8 mouse cellular contexts compared by ENCODE assay signal in the genomic region with DNA sequence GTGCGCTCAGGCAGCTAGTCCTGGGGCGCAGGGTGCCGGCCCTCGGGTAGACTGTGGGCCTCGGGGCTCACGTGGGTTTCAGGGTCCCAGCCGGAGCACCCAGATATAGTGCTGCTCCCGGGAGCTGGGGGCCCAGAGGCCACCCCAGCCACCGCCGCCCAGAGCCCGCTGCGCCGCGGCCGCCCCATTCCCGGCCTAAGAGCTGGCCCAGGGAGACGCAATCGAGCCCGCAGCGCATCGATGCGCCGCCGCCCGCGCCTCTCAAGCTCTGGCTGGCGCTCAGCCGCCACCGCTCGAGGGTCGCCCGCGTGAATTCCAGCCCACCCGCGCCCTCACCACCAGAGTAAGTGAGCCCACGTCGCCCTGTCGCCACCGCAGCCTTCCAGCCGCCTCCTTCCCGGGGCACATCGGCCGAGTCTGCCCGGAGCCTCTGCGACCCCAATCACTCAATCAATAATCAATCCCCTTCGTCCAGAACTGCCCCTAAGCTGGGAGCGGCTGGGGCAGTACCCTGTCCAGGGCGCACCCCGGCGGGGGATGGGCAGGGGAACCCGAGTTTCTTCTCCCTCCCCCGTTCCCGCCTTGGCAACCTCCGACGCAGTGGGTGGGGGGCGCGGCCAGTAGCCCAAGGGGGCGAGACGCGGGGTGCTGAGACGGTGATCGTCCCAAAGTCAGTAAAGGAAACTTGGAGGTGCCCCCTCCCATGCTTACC. TPM values are rescaled to one million over a fixed set of nuclear protein-coding genes. Genes with fewer than 3 reads are reported as not detected.
DNase-seq lines count a peak whose midpoint lies in the region; ATAC-seq and TF ChIP-seq lines count a peak whose summit lies in the region.

No protein-coding gene starts in this region.

- TF ChIP-seq CTCF in intestine, postnatal 0 days (IDR thresholded peaks at IDR 0.05; ENCODE audit: low read depth), result no peak

- H3K27me3 ChIP-seq in intestine, postnatal 0 days (replicated peaks; ENCODE audit: control insufficient read depth, insufficient read depth, low read length), result peaks cover 61% of the 10 kb centered on the region
- peaks cover 99% of the 10 kb centered on the region for H3K27me3 ChIP-seq in liver, embryonic 13.5 days

- H3K36me3 ChIP-seq in intestine, postnatal 0 days (ENCODE audit: control insufficient read depth, insufficient read depth), result no peaks in the 10 kb centered on the region
- H3K36me3 ChIP-seq in liver, embryonic 13.5 days, result no peaks in the 10 kb centered on the region

- peak; percentile 6 for DNase-seq in thymus, postnatal 14 days
- DNase-seq in thymus, postnatal 36 days, result no peak
- DNase-seq in embryo, embryonic 10 days (ENCODE audit: low spot score), result peak; percentile 87
- DNase-seq in heart, adult 18-20 months, result peak; percentile 70 to 78
- no peak for DNase-seq in liver, embryonic 13.5 days
- DNase-seq in neural tube, embryonic 10.5 days (ENCODE audit: extremely low spot score, low spot score), result peak; percentile 85
- peak; percentile 60 for DNase-seq in urinary bladder, postnatal 25 days (ENCODE audit: low spot score)

- H3K4me1 ChIP-seq in intestine, postnatal 0 days (replicated peaks; ENCODE audit: control insufficient read depth, insufficient read depth, low read length), result no peaks in the 10 kb centered on the region
- H3K4me1 ChIP-seq in liver, embryonic 13.5 days (replicated peaks), result peaks cover 12% of the 10 kb centered on the region

- WGBS in intestine, postnatal 0 days, result under 1% methylated on average over 59 of the region's 62 CpGs
- WGBS in liver, embryonic 13.5 days (ENCODE audit: insufficient replicate concordance), result 0% methylated on average over 49 of the region's 62 CpGs

- peak overlapping the region; percentile 76 for H3K27ac ChIP-seq in intestine, postnatal 0 days (ENCODE audit: low read depth, low read length)
- H3K27ac ChIP-seq in liver, embryonic 13.5 days, result no peak overlapping the region

- H3K9ac ChIP-seq in intestine, postnatal 0 days (ENCODE audit: low read depth, low read length), result peak overlapping the region; percentile 58
- H3K9ac ChIP-seq in liver, embryonic 13.5 days, result peak overlapping the region; percentile 41; the same call in 1 of the 2 replicates

- H3K4me3 ChIP-seq in intestine, postnatal 0 days (ENCODE audit: low read depth, low read length), result peak overlapping the region; percentile 64
- peak overlapping the region; percentile 60 for H3K4me3 ChIP-seq in liver, embryonic 13.5 days (replicated peaks)

- peak; percentile 27; the same call in 1 of the 2 replicates for ATAC-seq in intestine, postnatal 0 days
- ATAC-seq in liver, embryonic 13.5 days (ENCODE audit: low read depth), result peak; percentile 24

- peak overlapping the region; percentile 96 for H3K4me2 ChIP-seq in intestine, postnatal 0 days (replicated peaks; ENCODE audit: low read depth)
- peak overlapping the region; percentile 71 for H3K4me2 ChIP-seq in liver, embryonic 13.5 days

- H3K9me3 ChIP-seq in intestine, postnatal 0 days (ENCODE audit: control insufficient read depth), result no peaks in the 10 kb centered on the region
- no peaks in the 10 kb centered on the region for H3K9me3 ChIP-seq in liver, embryonic 13.5 days (replicated peaks)

RNA-seq across cellular contexts. Expression of a gene that starts 1.4 kb away (rescaled TPM):
- total RNA-seq in heart, adult 18-20 months (2021), result 1 to 10 TPM; 2.4 to 2.7 TPM
- 2.2 and 3.4 TPM in 2 replicates for polyA plus RNA-seq in intestine, postnatal 0 days (2015; fragmentation: Nextera tagmentation; extraction: Ambion mirVana)
- 0.73 and 0.97 TPM in 2 replicates for polyA plus RNA-seq in liver, embryonic 13.5 days (2015; fragmentation: Nextera tagmentation; extraction: Ambion mirVana)

Comparison
In these comparisons a context has a peak if more than half of its experiments do, and no peak if none do; other contexts are left out.
1. DNase-seq: peak in thymus, postnatal 14 days (single experiment), embryo, embryonic 10 days (single experiment), heart, adult 18-20 months (2 of 2), neural tube, embryonic 10.5 days (single experiment) and urinary bladder, postnatal 25 days (single experiment); none in thymus, postnatal 36 days (0 of 2) and liver, embryonic 13.5 days (single experiment).